Mouse (Mus musculus) testis, adult 2 months (tissue): ENCODE measurements around the gene Aif1l.

ENCODE experiments used
- CTCF ChIP-seq: fragments of 200-500 bp; IDR thresholded peaks from 2 replicates; pipeline ENCODE4 v1.5.1; 2012; ENCODE audit warnings: low read depth, mild to moderate bottlenecking, inconsistent platforms, low read length, moderate library complexity; ENCODE audit not compliant: control insufficient read depth, insufficient read depth, insufficient replicate concordance
- POLR2A ChIP-seq: fragments of 200-500 bp; IDR thresholded peaks from 2 replicates; pipeline ENCODE4 v1.6.1; 2012; ENCODE audit warnings: low read depth, mild to moderate bottlenecking, inconsistent platforms, low read length, moderate library complexity; ENCODE audit not compliant: control insufficient read depth

DNA sequence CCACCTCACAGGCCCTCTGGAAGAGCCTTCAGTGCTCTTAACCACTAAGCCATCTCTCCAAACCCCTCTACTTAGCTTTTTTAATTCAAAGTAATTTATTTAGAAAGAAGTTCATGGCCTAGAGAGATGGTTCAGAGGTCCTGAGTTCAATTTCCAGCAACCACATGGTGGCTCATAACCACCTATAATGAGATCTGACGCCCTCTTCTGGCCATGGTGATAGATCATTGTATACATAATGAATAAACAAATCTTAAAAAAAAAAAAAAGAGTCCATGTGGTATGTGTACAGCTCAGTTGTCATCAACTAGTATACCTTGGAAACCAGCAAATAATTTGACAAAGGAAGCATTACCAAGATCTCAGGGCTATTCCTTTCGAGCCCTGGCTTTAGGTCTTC lies 48.5 kb downstream of the Aif1l start:
- TF ChIP-seq CTCF (no peak), POLR2A (no peak)
